ENCODE assay signal across 27 mouse cellular contexts in the genomic region with DNA sequence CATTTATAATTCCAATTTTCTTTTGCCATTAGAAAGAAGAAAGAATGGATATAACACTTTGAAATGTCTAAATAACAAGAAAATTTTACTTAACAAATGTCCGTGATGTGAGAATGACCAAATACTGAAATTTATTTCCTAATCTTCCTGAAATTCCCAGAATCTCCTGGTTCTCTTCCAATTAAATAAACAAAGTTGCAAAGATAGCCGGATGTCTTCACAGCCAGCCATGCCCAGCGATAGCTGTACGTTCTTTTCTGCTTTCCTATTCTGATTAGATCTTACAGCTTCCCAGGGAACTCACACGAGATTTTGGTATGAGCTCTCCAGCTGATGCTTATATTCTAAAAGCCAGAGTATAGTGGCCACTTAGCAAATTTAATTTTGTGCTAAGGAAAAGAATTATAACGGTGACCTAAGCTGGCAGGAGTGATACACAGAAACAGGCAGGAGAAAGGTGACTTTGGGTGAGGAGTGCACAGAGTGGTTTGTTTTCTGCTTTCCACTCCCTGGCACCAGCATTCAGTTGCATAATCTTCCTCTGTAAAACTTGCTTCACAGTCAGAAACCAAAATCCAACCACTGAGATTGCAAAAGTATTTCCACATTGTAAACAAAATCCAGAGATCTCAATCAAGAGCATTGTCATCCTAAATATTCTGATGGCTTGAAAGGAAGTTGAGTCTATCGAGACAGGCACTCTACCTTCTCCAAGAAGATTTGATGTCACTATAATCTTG.
DNase-seq lines count a peak whose midpoint lies in the region; ATAC-seq and TF ChIP-seq lines count a peak whose summit lies in the region.
"Had no signal": no experiment of that assay in that cellular context is flagged by ENCODE, and none has a peak within 500 bp of the region (broad histone marks: within the 10 kb centered on the region; RNA-seq: fewer than 3 reads in every experiment).

No protein-coding gene starts in this region.

- ATAC-seq in heart, embryonic 11.5 days (replicated peaks; ENCODE audit: insufficient number of reproducible peaks, low FRiP score, low TSS enrichment) = no peak
- ATAC-seq in megakaryocyte, adult 5-6 weeks (ENCODE audit: poor library complexity, severe bottlenecking) = peak; percentile 84
- ATAC-seq: activated CD4-positive, CD25-positive, alpha-beta regulatory T cell, adult 4 months; forebrain, embryonic 14.5 days; midbrain, embryonic 13.5 days had no signal

- TF ChIP-seq CTCF in cerebellum, adult 2 months (IDR thresholded peaks at IDR 0.05; ENCODE audit: borderline replicate concordance, insufficient read depth, low read depth, low read length) = no peak

- no peak overlapping the region for H3K4me2 ChIP-seq in heart, embryonic 11.5 days
- H3K4me2 ChIP-seq: embryonic facial prominence, embryonic 12.5 days; hindbrain, embryonic 15.5 days; limb, embryonic 13.5 days; liver, embryonic 15.5 days; midbrain, embryonic 13.5 days; neural tube, embryonic 12.5 days had no signal

- H3K36me3 ChIP-seq in heart, embryonic 11.5 days (ENCODE audit: control insufficient read depth, insufficient read depth, low read length) = no peaks in the 10 kb centered on the region
- H3K36me3 ChIP-seq: embryonic facial prominence, embryonic 12.5 days; hindbrain, embryonic 15.5 days; limb, embryonic 13.5 days; liver, embryonic 15.5 days; midbrain, embryonic 13.5 days; neural tube, embryonic 12.5 days had no signal

- H3K27me3 ChIP-seq in heart, embryonic 11.5 days (ENCODE audit: control insufficient read depth, insufficient read depth, low read length) = no peaks in the 10 kb centered on the region
- no peaks in the 10 kb centered on the region for H3K27me3 ChIP-seq in cerebellum, adult 2 months (ENCODE audit: control insufficient read depth, insufficient read depth, low read length)
- H3K27me3 ChIP-seq: embryonic facial prominence, embryonic 12.5 days; hindbrain, embryonic 15.5 days; limb, embryonic 13.5 days; liver, embryonic 15.5 days; midbrain, embryonic 13.5 days; neural tube, embryonic 12.5 days had no signal

- H3K4me3 ChIP-seq in heart, embryonic 11.5 days (ENCODE audit: low read depth, low read length) = no peak overlapping the region
- no peak overlapping the region for H3K4me3 ChIP-seq in cerebellum, adult 2 months (replicated peaks; ENCODE audit: insufficient read depth, low read depth, low read length)
- H3K4me3 ChIP-seq: embryonic facial prominence, embryonic 12.5 days; heart, adult 2 months; hindbrain, embryonic 15.5 days; limb, embryonic 13.5 days; liver, embryonic 15.5 days; midbrain, embryonic 13.5 days; neural tube, embryonic 12.5 days had no signal

- H3K27ac ChIP-seq in heart, embryonic 11.5 days (ENCODE audit: low read depth, low read length) = no peak overlapping the region
- no peak overlapping the region for H3K27ac ChIP-seq in cerebellum, adult 2 months (ENCODE audit: insufficient read depth, low read length)
- H3K27ac ChIP-seq: embryonic facial prominence, embryonic 12.5 days; heart, adult 2 months; hindbrain, embryonic 15.5 days; kidney, postnatal 0 days; limb, embryonic 13.5 days; liver, embryonic 15.5 days; midbrain, embryonic 13.5 days; neural tube, embryonic 12.5 days had no signal

- DNase-seq in heart, adult 11 months = peak; percentile 23
- DNase-seq in 3134 (ENCODE audit: extremely low read depth, insufficient read length, low spot score) = peak; percentile 10
- DNase-seq in adipocyte (ENCODE audit: low spot score) = peak; percentile 89
- no peak for DNase-seq in thymus, postnatal 4 days
- no peak for DNase-seq in spleen, postnatal 14 days (ENCODE audit: low spot score in 2 of 2)
- DNase-seq in cerebellum, adult 2 months = no peak
- DNase-seq: B cell, adult 2 months; cerebellum, adult 11 months; cerebellum, postnatal 10 days; gastrocnemius, postnatal 10 days; heart, adult 2 months; kidney, adult 2 months; layer of hippocampus, adult 9-11 months; retina, postnatal 1 day; right cerebral cortex, postnatal 25 days; thymus, postnatal 25 days had no signal

- no peak overlapping the region for H3K9ac ChIP-seq in heart, embryonic 11.5 days (ENCODE audit: low read depth, low read length)
- H3K9ac ChIP-seq: embryonic facial prominence, embryonic 12.5 days; hindbrain, embryonic 15.5 days; limb, embryonic 13.5 days; liver, embryonic 15.5 days; midbrain, embryonic 13.5 days; neural tube, embryonic 12.5 days had no signal

- no peaks in the 10 kb centered on the region for H3K9me3 ChIP-seq in heart, embryonic 11.5 days (replicated peaks; ENCODE audit: control insufficient read depth, low read length)
- H3K9me3 ChIP-seq: embryonic facial prominence, embryonic 12.5 days; hindbrain, embryonic 15.5 days; limb, embryonic 13.5 days; liver, embryonic 15.5 days; midbrain, embryonic 13.5 days; neural tube, embryonic 12.5 days had no signal

- no peaks in the 10 kb centered on the region for H3K4me1 ChIP-seq in heart, embryonic 11.5 days (ENCODE audit: control insufficient read depth, insufficient read depth, low read length)
- H3K4me1 ChIP-seq in cerebellum, adult 2 months (ENCODE audit: control insufficient read depth, insufficient read depth, low read length) = no peaks in the 10 kb centered on the region
- H3K4me1 ChIP-seq: embryonic facial prominence, embryonic 12.5 days; hindbrain, embryonic 15.5 days; limb, embryonic 13.5 days; liver, embryonic 15.5 days; midbrain, embryonic 13.5 days; neural tube, embryonic 12.5 days had no signal

- no peak for TF ChIP-seq POLR2A in cerebellum, adult 2 months (IDR thresholded peaks at IDR 0.05; ENCODE audit: borderline replicate concordance, insufficient read depth, low read length)

- 60% methylated on average over 7 of the region's 7 CpGs for WGBS in heart, embryonic 11.5 days (ENCODE audit: insufficient replicate concordance)
- WGBS in cerebellum, adult 2 months = 84% methylated on average over 7 of the region's 7 CpGs

Comparison
In these comparisons a context has a peak if more than half of its experiments do, and no peak if none do; other contexts are left out.
1. DNase-seq: peak in heart, adult 11 months (single experiment), 3134 (single experiment) and adipocyte (single experiment); none in thymus, postnatal 4 days (single experiment), spleen, postnatal 14 days (0 of 2) and cerebellum, adult 2 months (0 of 2).